Mouse (Mus musculus): ENCODE results near the gene Gm2696. TPM values are rescaled to one million over a fixed set of nuclear protein-coding genes. Genes with fewer than 3 reads are reported as not detected.

The Gm2696 gene
- polyA plus RNA-seq, 2 experiments from 2014 or later, result not detected

GRCm38 (mm10) chr10:77847538-77847937 is 33.1 kb downstream of the Gm2696 start:
- no peak for ATAC-seq

DNA sequence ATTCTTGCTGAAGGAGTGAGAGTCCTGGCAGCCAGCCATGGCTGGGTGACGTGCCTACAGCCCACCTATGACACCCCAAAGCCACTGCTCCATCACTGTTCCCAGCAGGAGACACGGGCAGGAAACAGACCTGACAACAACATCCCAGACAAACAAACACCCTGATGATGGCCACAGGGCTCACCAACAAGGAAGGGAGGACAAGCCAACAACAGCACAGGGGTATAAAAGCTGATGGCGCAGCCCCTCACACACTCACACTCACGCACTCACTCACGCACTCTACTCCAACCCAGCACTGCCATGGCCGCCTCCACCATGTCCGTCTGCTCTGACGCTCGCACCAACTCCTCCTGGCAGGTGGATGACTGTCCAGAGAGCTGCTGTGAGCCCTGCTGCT is 38.1 kb downstream of the Gm2696 start, which contains the start of gene Gm10318:
TSS of gene Gm10318 (plus strand) at position 301 of the 400 bp plus-strand sequence.
- no peak for ATAC-seq

- no peak for ATAC-seq
These were observed 47.2 kb downstream of the Gm2696 start, which contains the start of gene Gm3285 for GRCm38 (mm10) chr10:77861675-77862074. TSS of gene Gm3285 (plus strand) at chr10:77861975.

DNA sequence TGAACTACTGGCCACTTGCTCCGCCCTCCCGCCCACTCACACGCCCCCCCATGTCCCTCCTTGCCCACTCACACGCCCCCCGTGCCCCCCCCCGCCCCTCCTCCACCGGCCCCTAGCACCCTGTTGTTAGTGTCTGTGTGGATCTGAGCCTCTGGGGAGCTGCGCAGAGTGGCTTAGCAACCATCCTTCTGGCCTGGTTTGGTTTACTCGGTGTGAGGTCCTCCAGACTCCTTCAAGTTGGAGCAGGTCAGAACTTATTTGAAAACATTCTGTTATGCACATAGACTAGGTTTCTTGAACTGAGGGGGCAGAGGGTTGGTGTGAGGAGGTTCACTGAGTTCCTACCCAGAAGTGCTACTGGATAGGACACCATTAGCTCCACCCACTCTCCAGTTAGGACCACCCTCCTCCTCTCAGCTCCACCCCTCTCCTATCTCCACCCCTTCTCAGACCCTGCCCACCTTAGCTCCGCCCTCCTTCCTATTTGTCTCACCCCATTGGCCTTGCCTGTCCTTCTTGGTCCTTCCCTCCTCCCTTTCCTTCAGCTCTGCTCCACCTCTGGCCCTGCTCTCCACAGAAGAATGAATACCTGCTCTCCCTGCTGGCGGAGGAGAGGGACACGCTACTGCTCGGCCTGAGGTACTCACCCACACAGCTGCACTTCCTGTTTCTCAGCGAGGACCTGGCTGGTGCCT is 49.7 kb downstream of the Gm2696 start:
- ATAC-seq, result peak; percentile 89

DNA sequence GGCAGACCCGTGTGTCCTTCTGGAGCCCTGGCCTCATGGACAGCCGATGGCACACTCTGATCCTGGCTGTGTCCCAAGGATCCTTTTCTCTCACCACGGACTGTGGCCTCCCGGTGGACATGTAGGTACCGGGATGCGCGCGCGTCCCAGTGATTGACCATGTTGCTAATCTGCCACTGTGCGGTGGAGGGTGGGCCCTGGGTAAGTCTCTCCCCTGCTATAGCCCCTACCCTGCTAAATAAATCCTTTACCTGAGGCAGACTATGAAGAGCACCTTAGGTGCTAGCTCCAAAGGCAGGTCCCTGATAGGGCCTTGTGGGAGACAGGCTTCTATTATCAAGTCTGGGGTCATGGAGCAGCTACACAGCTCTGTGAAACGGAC is 50.3 kb downstream of the Gm2696 start:
- ATAC-seq, result no peak

DNA sequence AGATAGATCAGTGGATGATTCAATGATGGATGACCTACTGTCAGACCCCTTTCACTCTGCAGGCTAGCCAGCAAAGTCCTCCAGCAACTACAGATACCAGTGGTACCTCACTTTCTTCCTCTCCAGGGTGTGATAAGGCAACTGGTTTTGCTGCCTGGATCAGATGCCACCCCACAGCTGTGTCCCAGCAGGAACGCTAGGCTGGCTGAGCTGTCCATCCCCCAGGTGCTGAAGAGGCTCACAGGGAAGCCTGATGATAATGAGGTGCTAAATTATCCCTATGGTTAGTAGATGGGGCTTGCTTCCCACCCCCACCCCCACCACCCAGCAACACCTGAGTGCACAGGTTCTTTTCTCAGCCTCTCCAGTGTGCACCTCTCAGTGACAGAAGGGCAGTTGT is 53.1 kb downstream of the Gm2696 start:
- no peak for ATAC-seq

DNA sequence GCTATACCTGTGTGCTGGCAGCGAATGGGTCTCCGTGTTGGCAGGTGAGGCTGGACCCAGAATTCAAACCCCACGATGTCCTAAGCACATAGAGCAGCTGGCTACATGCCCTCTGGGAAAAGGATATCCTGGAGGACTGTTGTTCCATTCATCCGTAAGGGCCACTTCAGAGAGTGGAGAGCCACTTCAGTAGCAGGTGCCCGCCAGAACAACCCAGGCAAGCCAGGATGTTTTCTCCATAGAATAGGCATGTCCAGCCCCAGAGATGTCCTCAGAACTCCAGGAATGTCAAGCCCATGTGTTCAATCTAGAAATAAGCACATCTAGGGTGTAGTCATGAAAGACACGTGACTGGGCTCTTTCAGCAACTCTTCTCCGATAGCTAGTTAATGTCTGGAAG is 55.2 kb downstream of the Gm2696 start:
- ATAC-seq, result no peak

- ATAC-seq, result no peak
These were observed 64.5 kb downstream of the Gm2696 start for GRCm38 (mm10) chr10:77878985-77879384.

GRCm38 (mm10) chr10:77880305-77880704 is 65.8 kb downstream of the Gm2696 start:
- ATAC-seq, result no peak

GRCm38 (mm10) chr10:77882553-77882952 is 68.1 kb downstream of the Gm2696 start:
- ATAC-seq, result no peak

Other genes starting within 250 kb of the Gm2696 start
- gene Pttg1ip, start 233.0 kb upstream of the Gm2696 start, polyA plus RNA-seq (2017; shearing (Covaris generic)), result 10 to 100 TPM; 85.6 to 92.6 TPM
- gene Sumo3, start 208.6 kb upstream of the Gm2696 start, polyA plus RNA-seq (2017; shearing (Covaris generic)), result 10 to 100 TPM; 75.5 to 83.8 TPM
- gene Gm49325, start 208.5 kb upstream of the Gm2696 start, polyA plus RNA-seq (2017; shearing (Covaris generic)), result 1 to 10 TPM in 1 of 2 experiments, not detected in 1; 6.5 TPM
- gene Ube2g2, start 192.4 kb upstream of the Gm2696 start, polyA plus RNA-seq (2017; shearing (Covaris generic)), result 10 to 100 TPM; 36.5 to 39.3 TPM
- under 1 TPM; 0.38 to 0.40 TPM for gene Tspear, start 128.1 kb upstream of the Gm2696 start, polyA plus RNA-seq (2017; shearing (Covaris generic))
- gene Gm19402, start 123.9 kb upstream of the Gm2696 start, polyA plus RNA-seq (2017; shearing (Covaris generic)), result not detected
- gene Gm9508, start 117.4 kb upstream of the Gm2696 start, polyA plus RNA-seq (2017; shearing (Covaris generic)), result not detected
- not detected for gene Gm10272, start 108.1 kb upstream of the Gm2696 start, polyA plus RNA-seq (2017; shearing (Covaris generic))
- gene Gm10024, start 103.2 kb upstream of the Gm2696 start, polyA plus RNA-seq (2017; shearing (Covaris generic)), result not detected
- not detected for gene Gm10142, start 98.9 kb upstream of the Gm2696 start, polyA plus RNA-seq (2017; shearing (Covaris generic))
- not detected for gene Krtap12-1, start 94.1 kb upstream of the Gm2696 start, polyA plus RNA-seq (2017; shearing (Covaris generic))
- gene Gm10100, start 88.2 kb upstream of the Gm2696 start, polyA plus RNA-seq (2017; shearing (Covaris generic)), result not detected
- not detected for gene Gm18596, start 72.0 kb upstream of the Gm2696 start, polyA plus RNA-seq (2017; shearing (Covaris generic))
- not detected for gene Gm9736, start 63.3 kb upstream of the Gm2696 start, polyA plus RNA-seq (2017; shearing (Covaris generic))
- not detected for gene Gm3233, start 55.0 kb upstream of the Gm2696 start, polyA plus RNA-seq (2017; shearing (Covaris generic))
- not detected for gene Gm3238, start 43.4 kb upstream of the Gm2696 start, polyA plus RNA-seq (2017; shearing (Covaris generic))
- not detected for gene Gm7138, start 37.7 kb upstream of the Gm2696 start, polyA plus RNA-seq (2017; shearing (Covaris generic))
- gene Gm3250, start 32.1 kb upstream of the Gm2696 start, polyA plus RNA-seq (2017; shearing (Covaris generic)), result not detected
- gene Gm7137, start 26.5 kb upstream of the Gm2696 start, polyA plus RNA-seq (2017; shearing (Covaris generic)), result not detected
- gene Gm9639, start 19.6 kb upstream of the Gm2696 start, polyA plus RNA-seq (2017; shearing (Covaris generic)), result not detected
- not detected for gene Gm19668, start 15.5 kb upstream of the Gm2696 start, polyA plus RNA-seq (2017; shearing (Covaris generic))
- gene Gm9507, start 2.8 kb upstream of the Gm2696 start, polyA plus RNA-seq (2017; shearing (Covaris generic)), result not detected
- gene Krtap10-4, start 12.4 kb downstream of the Gm2696 start, polyA plus RNA-seq (2017; shearing (Covaris generic)), result not detected
- gene Krtap10-10, start 21.3 kb downstream of the Gm2696 start, polyA plus RNA-seq (2017; shearing (Covaris generic)), result not detected
- gene Gm36176, start 32.1 kb downstream of the Gm2696 start, polyA plus RNA-seq (2017; shearing (Covaris generic)), result not detected
- gene Gm10318, start 38.2 kb downstream of the Gm2696 start, polyA plus RNA-seq (2017; shearing (Covaris generic)), result not detected
- not detected for gene Gm3285, start 47.3 kb downstream of the Gm2696 start, polyA plus RNA-seq (2017; shearing (Covaris generic))
- gene Lrrc3, start 87.9 kb downstream of the Gm2696 start, polyA plus RNA-seq (2017; shearing (Covaris generic)), result not detected
- under 1 TPM; 0.38 TPM for gene Trpm2, start 155.9 kb downstream of the Gm2696 start, polyA plus RNA-seq (2017; shearing (Covaris generic))
- gene 1810043G02Rik, start 163.8 kb downstream of the Gm2696 start, polyA plus RNA-seq (2017; shearing (Covaris generic)), result 10 to 100 TPM in 1 of 2 experiments, 1 to 10 TPM in 1; 7.1 to 11.1 TPM
- gene Pfkl, start 195.4 kb downstream of the Gm2696 start, polyA plus RNA-seq (2017; shearing (Covaris generic)), result 10 to 100 TPM; 40.4 to 82.9 TPM
- not detected for gene Dnmt3l, start 227.3 kb downstream of the Gm2696 start, polyA plus RNA-seq (2017; shearing (Covaris generic))
- under 1 TPM in 1 of 2 experiments, not detected in 1; 0.44 TPM for gene Aire, start 228.9 kb downstream of the Gm2696 start, polyA plus RNA-seq (2017; shearing (Covaris generic))

Measured in activated CD4-positive, CD25-positive, alpha-beta regulatory T cell, adult 4 months (primary cell).